Mouse (Mus musculus): ENCODE results near the gene Eif2b2.

- TF ChIP-seq CTCF (IDR thresholded peaks at IDR 0.05; ENCODE audit: extremely low read depth, insufficient read length, insufficient replicate concordance, low read depth, low read length), result no peak
- TF ChIP-seq POLR2A (IDR thresholded peaks at IDR 0.05; ENCODE audit: low read depth, low read length), result no peak
Measured at GRCm38 (mm10) chr12:85170948-85171307, 48.4 kb upstream of the Eif2b2 start.
